Mouse (Mus musculus) stomach, postnatal 0 days (tissue): ENCODE measurements around the gene Arl4a. TPM values are rescaled to one million over a fixed set of nuclear protein-coding genes. Genes with fewer than 3 reads are reported as not detected.

Experiments
- ATAC-seq: fragments of 200-750 bp; cut with Nextera tagmentation; 2 replicates; pipeline ENCODE4 v1.8.0; 2017; ENCODE audit not compliant: low FRiP score, low TSS enrichment
- DNase-seq: peaks from one replicate; pipeline ENCODE4 v3.0.0-alpha.2; 2016; ENCODE audit warnings: low spot score
- H3K27ac ChIP-seq: fragments of 300-500 bp; sonication (generic); replicated peaks from 2 replicates; pipeline ENCODE4 v1.5.1; 2014; ENCODE audit warnings: mild to moderate bottlenecking, control low read depth
- H3K27me3 ChIP-seq: fragments of 300-500 bp; sonication (generic); 2 replicates; pipeline ENCODE4 v1.6.1; 2014; ENCODE audit warnings: low read length; ENCODE audit not compliant: control insufficient read depth, insufficient read depth
- H3K36me3 ChIP-seq: fragments of 300-500 bp; sonication (generic); 2 replicates; pipeline ENCODE4 v1.6.1; 2014; ENCODE audit warnings: low read length, mixed read lengths; ENCODE audit not compliant: control insufficient read depth, insufficient read depth
- H3K4me1 ChIP-seq: fragments of 300-500 bp; sonication (generic); replicated peaks from 2 replicates; pipeline ENCODE4 v1.6.1; 2014; ENCODE audit warnings: antibody characterized with exemption; ENCODE audit not compliant: control insufficient read depth, insufficient read depth
- H3K4me2 ChIP-seq: fragments of 300-500 bp; sonication (generic); replicated peaks from 2 replicates; pipeline ENCODE4 v1.6.1; 2014; ENCODE audit warnings: low read depth, mild to moderate bottlenecking, control low read depth, moderate library complexity
- H3K4me3 ChIP-seq: fragments of 300-500 bp; sonication (generic); 2 replicates; pipeline ENCODE4 v1.5.1; 2014; ENCODE audit warnings: low read depth, low read length, control low read depth
- H3K9ac ChIP-seq: fragments of 300-500 bp; sonication (generic); 2 replicates; pipeline ENCODE4 v1.6.1; 2014; ENCODE audit warnings: mild to moderate bottlenecking, low read length, control low read depth, mixed read lengths
- H3K9me3 ChIP-seq: fragments of 300-500 bp; sonication (generic); 2 replicates; pipeline ENCODE4 v1.6.1; 2016; ENCODE audit warnings: low read length; ENCODE audit not compliant: control insufficient read depth
- CTCF ChIP-seq: IDR thresholded peaks from 2 replicates; pipeline ENCODE4 v1.5.1; 2016; ENCODE audit warnings: antibody characterized with exemption, low read depth, mild to moderate bottlenecking, moderate library complexity
- EP300 ChIP-seq: optimal IDR thresholded peaks from 2 replicates; pipeline ENCODE3; 2016; ENCODE audit warnings: antibody characterized with exemption
- WGBS: fragments of 180-500 bp; shearing (Covaris S2); extraction: QIAGEN DNeasy Blood & Tissue Kit; methylation state at CpG from one replicate; pipeline ENCODE4 v1.1.7; 2014; 5-methylcytosine and 5-hydroxymethylcytosine counted together
- polyA plus RNA-seq: library from polyadenylated mRNA; unstranded; fragments of >200 nt; fragmentation: Nextera tagmentation; extraction: Ambion mirVana; gene quantifications from 2 replicates; pipeline ENCODE4 v1.2.1, GENCODE M21; 2015

The Arl4a gene
- polyA plus RNA-seq, 1 experiment from 2014 or later, result 38.5 TPM

GRCm38 (mm10) chr12:40017955-40018505 lies 19.8 kb downstream of the Arl4a start:
- no peaks in the 10 kb centered on the region for H3K36me3 ChIP-seq
- no peak for ATAC-seq
- H3K9ac ChIP-seq, result no peak overlapping the region
- H3K4me2 ChIP-seq, result no peak overlapping the region
- no peak for DNase-seq
- no peaks in the 10 kb centered on the region for H3K4me1 ChIP-seq
- H3K4me3 ChIP-seq, result no peak overlapping the region
- TF ChIP-seq EP300 (no peak), CTCF (no peak)
- WGBS, result 66% methylated on average over 6 of the region's 6 CpGs
- no peaks in the 10 kb centered on the region for H3K27me3 ChIP-seq
- H3K27ac ChIP-seq, result no peak overlapping the region
- H3K9me3 ChIP-seq, result no peaks in the 10 kb centered on the region

GRCm38 (mm10) chr12:40016648-40017460 lies 21.0 kb downstream of the Arl4a start:
- no peaks in the 10 kb centered on the region for H3K36me3 ChIP-seq
- H3K4me1 ChIP-seq, result no peaks in the 10 kb centered on the region
- H3K27ac ChIP-seq, result peak overlapping the region; percentile 76
- no peaks in the 10 kb centered on the region for H3K9me3 ChIP-seq
- peak overlapping the region; percentile 37 for H3K4me3 ChIP-seq
- DNase-seq (peak; percentile 59), ATAC-seq (peak; percentile 94)
- peak overlapping the region; percentile 45 for H3K9ac ChIP-seq
- WGBS, result 8% methylated on average over 19 of the region's 19 CpGs
- H3K27me3 ChIP-seq, result no peaks in the 10 kb centered on the region
- TF ChIP-seq CTCF, result no peak
- TF ChIP-seq EP300, result no peak
- H3K4me2 ChIP-seq, result peak overlapping the region; percentile 59

- 70% methylated on average over 9 of the region's 9 CpGs for WGBS
- H3K9me3 ChIP-seq, result no peaks in the 10 kb centered on the region
- H3K4me2 ChIP-seq, result no peak overlapping the region
- no peak for DNase-seq
- no peak overlapping the region for H3K9ac ChIP-seq
- H3K36me3 ChIP-seq, result no peaks in the 10 kb centered on the region
- peak; percentile 15; the same call in 1 of the 2 replicates for ATAC-seq
- no peak for TF ChIP-seq CTCF
- no peak for TF ChIP-seq EP300
- no peaks in the 10 kb centered on the region for H3K4me1 ChIP-seq
- H3K4me3 ChIP-seq, result no peak overlapping the region
- H3K27ac ChIP-seq, result no peak overlapping the region; the same call in 1 of the 2 replicates
- H3K27me3 ChIP-seq, result no peaks in the 10 kb centered on the region
Measured at GRCm38 (mm10) chr12:40016068-40016467, 21.8 kb downstream of the Arl4a start.

GRCm38 (mm10) chr12:40009866-40010265 lies 28.0 kb downstream of the Arl4a start:
- H3K27me3 ChIP-seq, result no peaks in the 10 kb centered on the region
- no peak overlapping the region for H3K27ac ChIP-seq
- TF ChIP-seq EP300 (no peak), CTCF (no peak)
- H3K4me1 ChIP-seq, result no peaks in the 10 kb centered on the region
- H3K4me2 ChIP-seq, result no peak overlapping the region
- no peak overlapping the region for H3K9ac ChIP-seq
- 42% methylated on average over 2 of the region's 2 CpGs for WGBS
- no peaks in the 10 kb centered on the region for H3K9me3 ChIP-seq
- DNase-seq (no peak), ATAC-seq (0 out of 2 replicates have a peak, but pooled peaks have one; percentile 24)
- H3K4me3 ChIP-seq, result no peak overlapping the region
- H3K36me3 ChIP-seq, result no peaks in the 10 kb centered on the region

- WGBS, result 73% methylated on average over 3 of the region's 3 CpGs
- H3K9me3 ChIP-seq, result no peaks in the 10 kb centered on the region
- H3K9ac ChIP-seq, result no peak overlapping the region
- no peaks in the 10 kb centered on the region for H3K36me3 ChIP-seq
- H3K27me3 ChIP-seq, result no peaks in the 10 kb centered on the region
- no peak overlapping the region for H3K4me2 ChIP-seq
- no peaks in the 10 kb centered on the region for H3K4me1 ChIP-seq
- ATAC-seq (no peak), DNase-seq (no peak)
- no peak for TF ChIP-seq EP300
- no peak for TF ChIP-seq CTCF
- no peak overlapping the region for H3K4me3 ChIP-seq
- no peak overlapping the region for H3K27ac ChIP-seq
Measured at GRCm38 (mm10) chr12:40008459-40008858, 29.4 kb downstream of the Arl4a start.

- no peak for DNase-seq
- ATAC-seq, result no peak
- Histone ChIP-seq H3K27ac (no peak overlapping the region), H3K9ac (no peak overlapping the region), H3K4me3 (no peak overlapping the region), H3K36me3 (no peaks in the 10 kb centered on the region), H3K9me3 (no peaks in the 10 kb centered on the region), H3K27me3 (no peaks in the 10 kb centered on the region), H3K4me2 (no peak overlapping the region), H3K4me1 (no peaks in the 10 kb centered on the region)
- 80% methylated on average over 2 of the region's 2 CpGs for WGBS
- no peak for TF ChIP-seq EP300
- TF ChIP-seq CTCF, result no peak
Measured at GRCm38 (mm10) chr12:40004766-40005165, 33.1 kb downstream of the Arl4a start.
